Comparison of ENCODE assay signal across 9 mouse cellular contexts in the genomic region with DNA sequence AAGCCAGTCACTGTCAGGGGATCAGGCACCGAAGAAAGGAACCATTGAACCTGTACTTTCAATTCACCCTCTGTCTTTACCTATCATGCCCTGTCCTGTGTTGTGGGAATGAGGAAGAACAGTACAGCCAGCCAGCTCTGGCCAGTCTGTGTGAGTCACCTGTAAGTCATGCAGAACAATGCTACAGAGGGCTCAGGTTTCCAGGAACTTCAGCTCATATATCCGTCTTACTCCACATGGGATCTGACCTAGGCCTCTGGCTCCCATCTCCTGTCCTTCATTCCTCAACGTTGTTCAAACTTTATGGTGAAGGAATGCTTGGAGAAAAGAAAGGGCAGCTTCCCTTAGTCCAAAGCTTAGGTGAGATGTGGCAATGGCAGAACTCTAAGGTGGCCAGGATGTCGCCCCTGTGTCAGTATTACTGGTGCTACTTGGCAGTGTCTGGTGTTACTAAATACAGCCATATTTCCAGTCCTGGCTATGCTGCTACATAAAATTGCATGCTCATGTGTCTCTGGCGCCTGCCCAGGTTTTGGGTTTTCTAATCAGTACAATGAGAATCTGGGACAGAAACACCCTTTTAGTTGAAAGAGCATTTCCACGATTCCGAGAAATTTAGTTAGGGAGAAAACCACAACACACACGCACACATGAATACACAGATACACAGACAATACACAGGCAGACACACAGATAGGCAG.
DNase-seq lines count a peak whose midpoint lies in the region; ATAC-seq lines count a peak whose summit lies in the region.
"Had no signal": no experiment of that assay in that cellular context is flagged by ENCODE, and none has a peak within 500 bp of the region (broad histone marks: within the 10 kb centered on the region; RNA-seq: fewer than 3 reads in every experiment).

No protein-coding gene starts in this region.

- no peaks in the 10 kb centered on the region for H3K36me3 ChIP-seq in kidney, embryonic 16.5 days (ENCODE audit: insufficient read depth, low read length)
- no peaks in the 10 kb centered on the region for H3K36me3 ChIP-seq in liver, embryonic 11.5 days (ENCODE audit: control insufficient read depth, insufficient read depth, low read length)
- H3K36me3 ChIP-seq: limb, embryonic 13.5 days had no signal

- ATAC-seq in kidney, embryonic 16.5 days (ENCODE audit: low FRiP score, low TSS enrichment) = peak; percentile 97
- ATAC-seq in liver, embryonic 11.5 days (replicated peaks; ENCODE audit: low FRiP score) = no peak

- H3K9me3 ChIP-seq in kidney, embryonic 16.5 days (ENCODE audit: low read length) = no peaks in the 10 kb centered on the region
- H3K9me3 ChIP-seq in liver, embryonic 11.5 days (ENCODE audit: control insufficient read depth, low read length) = no peaks in the 10 kb centered on the region
- H3K9me3 ChIP-seq: limb, embryonic 13.5 days had no signal

- peak; percentile 60 to 65 for DNase-seq in cerebellum, postnatal 10 days
- DNase-seq in cerebellum, adult 11 months = no peak
- peak; percentile 48 for DNase-seq in urinary bladder, postnatal 14 days (ENCODE audit: low spot score)
- DNase-seq in urinary bladder, postnatal 10 days (ENCODE audit: low spot score) = no peak
- DNase-seq in urinary bladder, postnatal 4 days (ENCODE audit: low spot score in 2 of 2) = peak; percentile 25 to 63
- no peak for DNase-seq in embryo, embryonic 10 days (ENCODE audit: low spot score)
- no peak for DNase-seq in liver, embryonic 11.5 days (ENCODE audit: low spot score)

- peak overlapping the region; percentile 76 for H3K27ac ChIP-seq in kidney, embryonic 16.5 days (ENCODE audit: low read length)
- no peak overlapping the region for H3K27ac ChIP-seq in liver, embryonic 11.5 days (ENCODE audit: low read depth, low read length)
- H3K27ac ChIP-seq: limb, embryonic 13.5 days had no signal

- no peaks in the 10 kb centered on the region for H3K27me3 ChIP-seq in kidney, embryonic 16.5 days (ENCODE audit: insufficient read depth, low read length)
- H3K27me3 ChIP-seq in liver, embryonic 11.5 days (replicated peaks; ENCODE audit: control insufficient read depth, insufficient read depth, low read length) = no peaks in the 10 kb centered on the region

- no peak overlapping the region for H3K4me3 ChIP-seq in kidney, embryonic 16.5 days (ENCODE audit: low read length)
- no peak overlapping the region for H3K4me3 ChIP-seq in liver, embryonic 11.5 days (ENCODE audit: low read depth, low read length)
- H3K4me3 ChIP-seq: limb, embryonic 13.5 days had no signal

- no peak overlapping the region for H3K4me2 ChIP-seq in kidney, embryonic 16.5 days (replicated peaks; ENCODE audit: low read depth, low read length)
- no peak overlapping the region for H3K4me2 ChIP-seq in liver, embryonic 11.5 days
- H3K4me2 ChIP-seq: limb, embryonic 13.5 days had no signal

- no peak overlapping the region for H3K9ac ChIP-seq in kidney, embryonic 16.5 days (replicated peaks; ENCODE audit: low read length)
- H3K9ac ChIP-seq in liver, embryonic 11.5 days (ENCODE audit: low read depth, low read length) = no peak overlapping the region
- H3K9ac ChIP-seq: limb, embryonic 13.5 days had no signal

- H3K4me1 ChIP-seq in kidney, embryonic 16.5 days (ENCODE audit: insufficient read depth, low read length) = peaks cover 27% of the 10 kb centered on the region
- no peaks in the 10 kb centered on the region for H3K4me1 ChIP-seq in liver, embryonic 11.5 days (replicated peaks; ENCODE audit: control insufficient read depth, insufficient read depth, low read length)

- WGBS in kidney, embryonic 16.5 days = 63% methylated on average over 8 of the region's 8 CpGs
- 70% methylated on average over 8 of the region's 8 CpGs for WGBS in liver, embryonic 11.5 days

Comparison
In these comparisons a context has a peak if more than half of its experiments do, and no peak if none do; other contexts are left out.
1. DNase-seq: peak in cerebellum, postnatal 10 days (2 of 2), urinary bladder, postnatal 14 days (single experiment) and urinary bladder, postnatal 4 days (2 of 2); none in cerebellum, adult 11 months (single experiment), urinary bladder, postnatal 10 days (single experiment), embryo, embryonic 10 days (single experiment) and liver, embryonic 11.5 days (single experiment).